Mouse (Mus musculus): ENCODE results near the gene Gkap1. TPM values are rescaled to one million over a fixed set of nuclear protein-coding genes. Genes with fewer than 3 reads are reported as not detected.

Gene Gkap1
- polyA plus RNA-seq, 1 experiment: 1.0 TPM

DNA sequence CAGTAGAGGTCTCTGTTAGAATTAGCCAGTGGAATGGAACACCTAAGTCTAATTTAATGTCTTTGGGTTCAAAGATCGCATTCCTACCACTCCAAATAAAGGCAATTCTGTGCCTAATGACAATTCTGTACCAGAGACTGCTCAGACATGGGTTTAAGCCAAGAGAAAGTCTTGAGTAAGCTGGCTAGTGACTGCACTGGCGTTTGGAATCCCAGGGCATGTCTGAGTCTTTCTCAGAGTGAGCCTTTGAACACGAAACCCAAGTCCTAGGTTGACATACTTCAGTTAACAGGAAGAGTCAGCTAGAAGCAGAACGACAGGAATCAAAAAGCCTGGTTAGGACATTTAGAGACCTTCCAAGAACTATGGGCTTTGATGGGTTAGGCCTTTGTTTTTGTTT is 8.0 kb upstream of the Gkap1 start:
- Histone ChIP-seq H3K27me3 (ENCODE audit: control insufficient read depth, insufficient read depth, low read length) (0 out of 2 replicates have a peak, but pooled peaks cover 3% of the 10 kb centered on the region), H3K36me3 (ENCODE audit: control insufficient read depth, insufficient read depth, low read length) (no peaks in the 10 kb centered on the region), H3K4me3 (ENCODE audit: low read depth, low read length) (no peak overlapping the region), H3K27ac (ENCODE audit: insufficient read depth, low read depth, low read length) (no peak overlapping the region), H3K4me1 (ENCODE audit: control insufficient read depth, insufficient read depth, insufficient read length, low read length) (no peaks in the 10 kb centered on the region)
- TF ChIP-seq POLR2A (IDR thresholded peaks at IDR 0.05; ENCODE audit: low read depth, low read length) (no peak), CTCF (IDR thresholded peaks at IDR 0.05; ENCODE audit: extremely low read depth, insufficient read length, insufficient replicate concordance, low read depth, low read length) (no peak)
- 54% methylated on average over 4 of the region's 4 CpGs for WGBS

DNA sequence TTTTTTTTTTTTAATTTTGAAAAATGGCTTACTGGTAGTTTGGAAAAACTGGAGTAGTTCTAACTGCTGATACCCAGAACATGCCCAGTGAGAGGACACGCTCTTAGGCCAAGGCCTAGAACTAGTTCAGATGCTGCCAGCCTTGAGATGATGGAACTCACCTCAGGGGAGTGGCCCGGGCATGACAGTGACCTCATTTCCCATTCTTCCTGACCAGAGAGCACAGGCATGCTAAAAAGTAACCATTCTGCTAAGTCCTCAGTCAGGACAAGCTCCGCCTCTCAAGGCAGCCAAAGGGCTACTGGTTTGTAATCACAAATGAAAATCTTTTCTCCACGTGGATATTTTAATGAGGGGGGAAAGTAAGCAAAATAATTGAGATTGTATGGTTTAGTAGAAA is 6.4 kb upstream of the Gkap1 start:
- Histone ChIP-seq H3K27ac (ENCODE audit: insufficient read depth, low read depth, low read length) (no peak overlapping the region), H3K27me3 (ENCODE audit: control insufficient read depth, insufficient read depth, low read length) (0 out of 2 replicates have a peak, but pooled peaks cover 3% of the 10 kb centered on the region), H3K4me1 (ENCODE audit: control insufficient read depth, insufficient read depth, insufficient read length, low read length) (no peaks in the 10 kb centered on the region), H3K36me3 (ENCODE audit: control insufficient read depth, insufficient read depth, low read length) (no peaks in the 10 kb centered on the region), H3K4me3 (ENCODE audit: low read depth, low read length) (no peak overlapping the region)
- WGBS: 66% methylated on average over 4 of the region's 4 CpGs
- TF ChIP-seq POLR2A (IDR thresholded peaks at IDR 0.05; ENCODE audit: low read depth, low read length): no peak
- no peak for TF ChIP-seq CTCF (IDR thresholded peaks at IDR 0.05; ENCODE audit: extremely low read depth, insufficient read length, insufficient replicate concordance, low read depth, low read length)

- 0 out of 2 replicates have a peak, but pooled peaks cover 3% of the 10 kb centered on the region for H3K27me3 ChIP-seq (ENCODE audit: control insufficient read depth, insufficient read depth, low read length)
- WGBS: 84% methylated on average over 3 of the region's 3 CpGs
- TF ChIP-seq CTCF (IDR thresholded peaks at IDR 0.05; ENCODE audit: extremely low read depth, insufficient read length, insufficient replicate concordance, low read depth, low read length) (no peak), POLR2A (IDR thresholded peaks at IDR 0.05; ENCODE audit: low read depth, low read length) (no peak)
- H3K4me3 ChIP-seq (ENCODE audit: low read depth, low read length): no peak overlapping the region
- no peak overlapping the region for H3K27ac ChIP-seq (ENCODE audit: insufficient read depth, low read depth, low read length)
- no peaks in the 10 kb centered on the region for H3K36me3 ChIP-seq (ENCODE audit: control insufficient read depth, insufficient read depth, low read length)
- no peaks in the 10 kb centered on the region for H3K4me1 ChIP-seq (ENCODE audit: control insufficient read depth, insufficient read depth, insufficient read length, low read length)
Measured at GRCm38 (mm10) chr13:58280528-58280927, 5.0 kb upstream of the Gkap1 start.

DNA sequence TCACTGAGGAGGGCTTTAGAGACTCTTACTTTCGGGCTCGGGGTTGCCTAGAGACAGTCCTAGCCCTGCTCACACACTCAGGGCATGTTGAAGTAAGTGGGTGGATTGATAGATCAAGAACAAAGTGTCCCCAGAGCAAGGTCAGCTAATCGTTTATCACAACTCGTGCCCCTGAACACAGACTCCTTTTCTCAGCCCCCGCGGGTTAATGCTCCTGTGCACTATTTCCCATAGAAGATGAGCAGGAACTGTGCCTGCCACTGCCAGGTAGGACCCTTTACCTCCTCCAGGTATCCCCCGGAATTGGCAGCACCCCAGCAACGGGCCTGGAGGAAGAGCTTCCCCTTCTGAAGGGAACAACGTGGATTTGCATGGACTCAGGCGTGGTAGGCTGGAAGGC is 757 bp upstream of the Gkap1 start:
- Histone ChIP-seq H3K36me3 (ENCODE audit: control insufficient read depth, insufficient read depth, low read length) (no peaks in the 10 kb centered on the region), H3K27me3 (ENCODE audit: control insufficient read depth, insufficient read depth, low read length) (peaks cover 19% of the 10 kb centered on the region), H3K27ac (ENCODE audit: insufficient read depth, low read depth, low read length) (no peak overlapping the region), H3K4me1 (ENCODE audit: control insufficient read depth, insufficient read depth, insufficient read length, low read length) (peaks cover 4% of the 10 kb centered on the region), H3K4me3 (ENCODE audit: low read depth, low read length) (no peak overlapping the region)
- TF ChIP-seq CTCF (IDR thresholded peaks at IDR 0.05; ENCODE audit: extremely low read depth, insufficient read length, insufficient replicate concordance, low read depth, low read length): no peak
- no peak for TF ChIP-seq POLR2A (IDR thresholded peaks at IDR 0.05; ENCODE audit: low read depth, low read length)
- 84% methylated on average over 10 of the region's 10 CpGs for WGBS

GRCm38 (mm10) chr13:58275076-58275475 is 423 bp downstream of the Gkap1 start:
- Histone ChIP-seq H3K4me1 (ENCODE audit: control insufficient read depth, insufficient read depth, insufficient read length, low read length) (peaks cover 4% of the 10 kb centered on the region), H3K27ac (ENCODE audit: insufficient read depth, low read depth, low read length) (no peak overlapping the region), H3K27me3 (ENCODE audit: control insufficient read depth, insufficient read depth, low read length) (peaks cover 19% of the 10 kb centered on the region), H3K36me3 (ENCODE audit: control insufficient read depth, insufficient read depth, low read length) (no peaks in the 10 kb centered on the region), H3K4me3 (ENCODE audit: low read depth, low read length) (peak overlapping the region; percentile 98; the same call in 1 of the 2 replicates)
- 48% methylated on average over 9 of the region's 9 CpGs for WGBS
- TF ChIP-seq POLR2A (IDR thresholded peaks at IDR 0.05; ENCODE audit: low read depth, low read length): no peak
- TF ChIP-seq CTCF (IDR thresholded peaks at IDR 0.05; ENCODE audit: extremely low read depth, insufficient read length, insufficient replicate concordance, low read depth, low read length): no peak

- H3K27me3 ChIP-seq (ENCODE audit: control insufficient read depth, insufficient read depth, low read length): peaks cover 19% of the 10 kb centered on the region
- TF ChIP-seq CTCF (IDR thresholded peaks at IDR 0.05; ENCODE audit: extremely low read depth, insufficient read length, insufficient replicate concordance, low read depth, low read length) (no peak), POLR2A (IDR thresholded peaks at IDR 0.05; ENCODE audit: low read depth, low read length) (no peak)
Measured at GRCm38 (mm10) chr13:58274259-58274991, 1.1 kb downstream of the Gkap1 start.

DNA sequence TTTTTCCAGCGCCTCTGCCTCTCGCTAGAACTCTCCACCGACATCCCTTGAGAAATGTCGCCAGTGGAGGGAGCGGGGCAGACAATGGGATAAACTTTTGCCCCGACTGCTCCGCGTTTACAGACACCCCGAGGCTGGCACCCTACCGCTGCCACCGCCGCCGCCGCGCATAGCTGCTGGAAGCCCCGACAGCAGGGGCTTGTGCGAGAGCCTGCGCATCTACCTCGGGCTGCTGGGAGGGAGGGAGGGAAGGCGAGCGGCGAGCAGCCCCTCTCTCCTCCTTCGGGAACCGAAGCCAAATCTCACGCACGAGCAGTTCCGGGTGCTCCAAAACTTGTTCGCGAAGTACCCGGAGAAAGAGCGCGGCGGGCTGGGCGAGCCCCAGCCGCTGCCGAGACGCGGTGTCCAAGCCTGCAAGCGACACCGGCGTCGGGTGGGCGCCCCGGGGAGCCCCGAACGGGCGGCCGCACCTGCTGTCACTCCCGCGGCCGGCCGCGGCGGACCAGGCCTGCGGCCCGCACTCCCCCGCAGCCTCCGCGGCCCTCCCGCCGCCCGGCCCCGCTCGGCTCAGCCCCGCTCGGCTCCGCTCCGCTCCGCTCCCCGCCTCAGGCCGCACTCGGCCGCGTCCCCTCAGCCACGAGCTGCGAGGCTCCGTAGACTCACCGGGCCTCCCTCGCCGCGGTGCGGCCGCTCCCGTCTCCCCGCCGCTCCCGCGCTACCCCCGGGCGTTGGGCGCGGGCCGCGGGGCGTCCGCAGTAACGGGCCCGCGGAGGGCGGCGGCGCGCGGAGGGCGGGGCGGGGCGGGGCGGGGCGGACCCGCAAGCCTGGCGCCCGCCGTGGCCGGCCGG is 1.9 kb downstream of the Gkap1 start:
- H3K36me3 ChIP-seq (ENCODE audit: control insufficient read depth, insufficient read depth, low read length): no peaks in the 10 kb centered on the region
- 2% methylated on average over 99 of the region's 115 CpGs for WGBS
- H3K27ac ChIP-seq (ENCODE audit: insufficient read depth, low read depth, low read length): no peak overlapping the region
- H3K4me3 ChIP-seq (ENCODE audit: low read depth, low read length): peak overlapping the region; percentile 98
- no peak for TF ChIP-seq POLR2A (IDR thresholded peaks at IDR 0.05; ENCODE audit: low read depth, low read length)
- no peak for TF ChIP-seq CTCF (IDR thresholded peaks at IDR 0.05; ENCODE audit: extremely low read depth, insufficient read length, insufficient replicate concordance, low read depth, low read length)
- H3K4me1 ChIP-seq (ENCODE audit: control insufficient read depth, insufficient read depth, insufficient read length, low read length): peaks cover 4% of the 10 kb centered on the region
- peaks cover 19% of the 10 kb centered on the region for H3K27me3 ChIP-seq (ENCODE audit: control insufficient read depth, insufficient read depth, low read length)

More at GRCm38 (mm10) chr13:58274259-58274991, 1.1 kb downstream of the Gkap1 start:
- WGBS: under 1% methylated on average over 84 of the region's 84 CpGs
- Histone ChIP-seq H3K4me3 (ENCODE audit: low read depth, low read length) (peak overlapping the region; percentile 98), H3K27ac (ENCODE audit: insufficient read depth, low read depth, low read length) (no peak overlapping the region), H3K4me1 (ENCODE audit: control insufficient read depth, insufficient read depth, insufficient read length, low read length) (peaks cover 4% of the 10 kb centered on the region), H3K36me3 (ENCODE audit: control insufficient read depth, insufficient read depth, low read length) (no peaks in the 10 kb centered on the region)

Data from small intestine, adult 2 months (tissue).